Mouse (Mus musculus): Measurements from ENCODE around the gene Htr2b. TPM values are rescaled to one million over a fixed set of nuclear protein-coding genes. Genes with fewer than 3 reads are reported as not detected.

The Htr2b gene
- under 1 TPM; 0.22 to 0.25 TPM for total RNA-seq (2021)
- long read RNA-seq, experiment 1, partial matches to known transcripts = 0 of 2 reads
- long read RNA-seq, experiment 1, other reads (novel, unspliced or antisense) = 0 of 2 reads
- long read RNA-seq, experiment 2, partial matches to known transcripts = 0 of 1 reads
- long read RNA-seq, experiment 2, other reads (novel, unspliced or antisense) = 0 of 1 reads

- intact Hi-C loops (cut with DNase I) = no loop called here
- DNase-seq (ENCODE audit: low spot score in 2 of 2) = peak; percentile 45 to 58
These were observed at the start of gene Htr2b for GRCm38 (mm10) chr1:86111779-86112178. Htr2b (minus strand) TSS chr1:86111970.

- intact Hi-C loops (cut with DNase I) = no loop called here
- no peak for DNase-seq (ENCODE audit: low spot score in 2 of 2)
These were observed 49.3 kb upstream of the Htr2b start for GRCm38 (mm10) chr1:86161061-86161460.

- intact Hi-C loops (cut with DNase I) = no loop called here
- no peak for DNase-seq (ENCODE audit: low spot score in 2 of 2)
These were observed 48.7 kb upstream of the Htr2b start for GRCm38 (mm10) chr1:86160479-86160878.

- no peak for DNase-seq (ENCODE audit: low spot score in 2 of 2)
- intact Hi-C loops (cut with DNase I) = no loop called here
These were observed 48.3 kb upstream of the Htr2b start for GRCm38 (mm10) chr1:86160059-86160458.

GRCm38 (mm10) chr1:86156595-86156994 is 44.8 kb upstream of the Htr2b start:
- DNase-seq (ENCODE audit: low spot score in 2 of 2) = no peak
- intact Hi-C loops (cut with DNase I) = no loop called here

GRCm38 (mm10) chr1:86156075-86156474 is 44.3 kb upstream of the Htr2b start:
- DNase-seq (ENCODE audit: low spot score in 2 of 2) = no peak
- intact Hi-C loops (cut with DNase I) = no loop called here

GRCm38 (mm10) chr1:86154824-86155164 is 43.0 kb upstream of the Htr2b start:
- intact Hi-C loops (cut with DNase I) = no loop called here

GRCm38 (mm10) chr1:86154133-86154823 is 42.5 kb upstream of the Htr2b start, which contains the start of gene Armc9:
Armc9 (plus strand) TSS chr1:86154780.
- intact Hi-C loops (cut with DNase I) = no loop called here
- peak; percentile 97 for DNase-seq (ENCODE audit: low spot score in 2 of 2)

More at GRCm38 (mm10) chr1:86154824-86155164, 43.0 kb upstream of the Htr2b start:
- DNase-seq (ENCODE audit: low spot score in 2 of 2) = no peak

- DNase-seq (ENCODE audit: low spot score in 2 of 2) = no peak
- intact Hi-C loops (cut with DNase I) = no loop called here
These were observed 40.8 kb upstream of the Htr2b start for GRCm38 (mm10) chr1:86152618-86153017.

- DNase-seq (ENCODE audit: low spot score in 2 of 2) = no peak
- intact Hi-C loops (cut with DNase I) = no loop called here
These were observed 39.6 kb upstream of the Htr2b start for GRCm38 (mm10) chr1:86151376-86151775.

- DNase-seq (ENCODE audit: low spot score in 2 of 2) = no peak
- intact Hi-C loops (cut with DNase I) = no loop called here
These were observed 39.2 kb upstream of the Htr2b start for GRCm38 (mm10) chr1:86150929-86151328.

- DNase-seq (ENCODE audit: low spot score in 2 of 2) = peak in 1 of 2 experiments; percentile 45
- intact Hi-C loops (cut with DNase I) = no loop called here
These were observed 36.4 kb upstream of the Htr2b start for GRCm38 (mm10) chr1:86148161-86148560.

- intact Hi-C loops (cut with DNase I) = no loop called here
- DNase-seq (ENCODE audit: low spot score in 2 of 2) = no peak
These were observed 35.8 kb upstream of the Htr2b start for GRCm38 (mm10) chr1:86147557-86147956.

- intact Hi-C loops (cut with DNase I) = no loop called here
- DNase-seq (ENCODE audit: low spot score in 2 of 2) = no peak
These were observed 34.5 kb upstream of the Htr2b start for GRCm38 (mm10) chr1:86146293-86146692.

- no peak for DNase-seq (ENCODE audit: low spot score in 2 of 2)
These were observed 32.5 kb upstream of the Htr2b start for GRCm38 (mm10) chr1:86144001-86144944.

GRCm38 (mm10) chr1:86143165-86143564 is 31.4 kb upstream of the Htr2b start:
- intact Hi-C loops (cut with DNase I) = no loop called here
- no peak for DNase-seq (ENCODE audit: low spot score in 2 of 2)

More at GRCm38 (mm10) chr1:86144001-86144944, 32.5 kb upstream of the Htr2b start:
- intact Hi-C loops (cut with DNase I) = no loop called here

- intact Hi-C loops (cut with DNase I) = no loop called here
- no peak for DNase-seq (ENCODE audit: low spot score in 2 of 2)
These were observed 29.3 kb upstream of the Htr2b start for GRCm38 (mm10) chr1:86141081-86141480.

GRCm38 (mm10) chr1:86135315-86135714 is 23.5 kb upstream of the Htr2b start:
- intact Hi-C loops (cut with DNase I) = no loop called here
- DNase-seq (ENCODE audit: low spot score in 2 of 2) = no peak

- intact Hi-C loops (cut with DNase I) = no loop called here
- DNase-seq (ENCODE audit: low spot score in 2 of 2) = no peak
These were observed 21.6 kb upstream of the Htr2b start, which contains the start of gene Gm21972 for GRCm38 (mm10) chr1:86133337-86133736. Gm21972 (plus strand) TSS chr1:86133637.

GRCm38 (mm10) chr1:86126036-86126435 is 14.3 kb upstream of the Htr2b start:
- intact Hi-C loops (cut with DNase I) = loop anchor here (5.0 kb wide), 1 partner anchor 34 kb away; no protein-coding TSS in a partner anchor

More at GRCm38 (mm10) chr1:86126036-86126435, 14.3 kb upstream of the Htr2b start:
- no peak for DNase-seq (ENCODE audit: low spot score in 2 of 2)

All from left cerebral cortex, postnatal 14 days (tissue).